Mouse (Mus musculus): ENCODE measurements around the gene Tlr2.
"Not testable (repeated sequence)": the region's sequence is repeated elsewhere in the genome, so short reads cannot be mapped to it uniquely, and the experiment has no call there.

The Tlr2 gene

GRCm38 (mm10) chr3:83841095-83841850 lies at the start of gene Tlr2:
Tlr2 (minus strand) TSS chr3:83841767.
- DNase-seq = peak; percentile 37

- DNase-seq = no peak
Measured at GRCm38 (mm10) chr3:83885163-83885562, 43.6 kb upstream of the Tlr2 start.

- not testable (repeated sequence) for DNase-seq
Measured at GRCm38 (mm10) chr3:83879261-83880050, 37.9 kb upstream of the Tlr2 start.

- no peak for DNase-seq
Measured at GRCm38 (mm10) chr3:83878801-83879200, 37.2 kb upstream of the Tlr2 start.

- no peak for DNase-seq
Measured at GRCm38 (mm10) chr3:83876299-83876698, 34.7 kb upstream of the Tlr2 start.

GRCm38 (mm10) chr3:83875078-83875477 lies 33.5 kb upstream of the Tlr2 start:
- DNase-seq = not testable (repeated sequence)

GRCm38 (mm10) chr3:83872853-83873252 lies 31.3 kb upstream of the Tlr2 start:
- not testable (repeated sequence) for DNase-seq

GRCm38 (mm10) chr3:83871962-83872361 lies 30.4 kb upstream of the Tlr2 start:
- not testable (repeated sequence) for DNase-seq

GRCm38 (mm10) chr3:83871559-83871958 lies 30.0 kb upstream of the Tlr2 start:
- not testable (repeated sequence) for DNase-seq

- DNase-seq = no peak
Measured at GRCm38 (mm10) chr3:83869776-83870175, 28.2 kb upstream of the Tlr2 start.

GRCm38 (mm10) chr3:83867026-83867425 lies 25.5 kb upstream of the Tlr2 start:
- not testable (repeated sequence) for DNase-seq

- DNase-seq = no peak
Measured at GRCm38 (mm10) chr3:83865216-83865615, 23.6 kb upstream of the Tlr2 start.

- DNase-seq = no peak
Measured at GRCm38 (mm10) chr3:83864064-83864548, 22.5 kb upstream of the Tlr2 start.

GRCm38 (mm10) chr3:83862956-83863355 lies 21.4 kb upstream of the Tlr2 start:
- DNase-seq = peak; percentile 32

- no peak for DNase-seq
Measured at GRCm38 (mm10) chr3:83859595-83859994, 18.0 kb upstream of the Tlr2 start.

GRCm38 (mm10) chr3:83859071-83859470 lies 17.5 kb upstream of the Tlr2 start:
- no peak for DNase-seq

GRCm38 (mm10) chr3:83857621-83858020 lies 16.1 kb upstream of the Tlr2 start:
- DNase-seq = no peak

- DNase-seq = no peak
Measured at GRCm38 (mm10) chr3:83855643-83856042, 14.1 kb upstream of the Tlr2 start.

GRCm38 (mm10) chr3:83849341-83849740 lies 7.8 kb upstream of the Tlr2 start:
- no peak for DNase-seq

- no peak for DNase-seq
Measured at GRCm38 (mm10) chr3:83844766-83845520, 3.4 kb upstream of the Tlr2 start.

- no peak for DNase-seq
Measured at GRCm38 (mm10) chr3:83839477-83839876, 2.1 kb downstream of the Tlr2 start.

- no peak for DNase-seq
Measured at GRCm38 (mm10) chr3:83836685-83837084, 4.9 kb downstream of the Tlr2 start.

- DNase-seq = no peak
Measured at GRCm38 (mm10) chr3:83828145-83828611, 13.4 kb downstream of the Tlr2 start.
